Mouse (Mus musculus) monocyte, adult 5-6 weeks (primary cell): Measurements from ENCODE around the gene Cib3. TPM values are rescaled to one million over a fixed set of nuclear protein-coding genes. Genes with fewer than 3 reads are reported as not detected.

Experiments used
- ATAC-seq: fragments of 153-309, 156-312 bp; replicated peaks from 2 replicates; pipeline ENCODE4 v1.8.0; 2017; ENCODE audit warnings: mild to moderate bottlenecking; ENCODE audit not compliant: low TSS enrichment, insufficient number of reproducible peaks, severe bottlenecking, poor library complexity, low FRiP score
- total RNA-seq: library from RNA; stranded (forward); fragments of 200-1000, 200-491, 200-594 nt; gene quantifications from 3 replicates; pipeline ENCODE4 v1.2.3, GENCODE M21; 2017

Gene Cib3
- total RNA-seq, result 0.86 to 6.9 TPM (median 1.1 TPM) in 3 replicates

GRCm38 (mm10) chr8:72212751-72213150 lies at the start of gene Cib3:
Cib3 (minus strand) TSS chr8:72212837.
- ATAC-seq, result no peak

GRCm38 (mm10) chr8:72261872-72262271 lies 49.2 kb upstream of the Cib3 start:
- ATAC-seq, result no peak

GRCm38 (mm10) chr8:72261431-72261830 lies 48.8 kb upstream of the Cib3 start:
- ATAC-seq, result no peak

GRCm38 (mm10) chr8:72261019-72261418 lies 48.4 kb upstream of the Cib3 start:
- peak; percentile 77 for ATAC-seq

GRCm38 (mm10) chr8:72260585-72260984 lies 47.9 kb upstream of the Cib3 start:
- ATAC-seq, result no peak

- no peak for ATAC-seq
Measured at GRCm38 (mm10) chr8:72259862-72260261, 47.2 kb upstream of the Cib3 start.

GRCm38 (mm10) chr8:72257902-72258238 lies 45.2 kb upstream of the Cib3 start:
- ATAC-seq, result no peak

- ATAC-seq, result no peak
Measured at GRCm38 (mm10) chr8:72257171-72257901, 44.7 kb upstream of the Cib3 start.

GRCm38 (mm10) chr8:72244610-72245009 lies 32.0 kb upstream of the Cib3 start:
- no peak for ATAC-seq

GRCm38 (mm10) chr8:72242226-72242625 lies 29.6 kb upstream of the Cib3 start:
- ATAC-seq, result no peak

GRCm38 (mm10) chr8:72240951-72241350 lies 28.3 kb upstream of the Cib3 start:
- ATAC-seq, result no peak

- no peak; the same call in 1 of the 2 replicates for ATAC-seq
Measured at GRCm38 (mm10) chr8:72240403-72240763, 27.7 kb upstream of the Cib3 start.

- ATAC-seq, result peak; percentile 90
Measured at GRCm38 (mm10) chr8:72239499-72240402, 27.1 kb upstream of the Cib3 start, which contains the start of gene Ap1m1. Ap1m1 (plus strand) TSS chr8:72240018.

- ATAC-seq, result no peak
Measured at GRCm38 (mm10) chr8:72222656-72223055, 10.0 kb upstream of the Cib3 start.

GRCm38 (mm10) chr8:72220758-72221157 lies 8.1 kb upstream of the Cib3 start:
- ATAC-seq, result no peak

- peak; percentile 91 for ATAC-seq
Measured at GRCm38 (mm10) chr8:72219541-72220363, 7.1 kb upstream of the Cib3 start, which contains the start of gene Fam32a. Fam32a (plus strand) TSS chr8:72219730.

- ATAC-seq, result no peak
Measured at GRCm38 (mm10) chr8:72218781-72219540, 6.3 kb upstream of the Cib3 start.

GRCm38 (mm10) chr8:72215871-72216270 lies 3.2 kb upstream of the Cib3 start:
- ATAC-seq, result peak; percentile 74
